Mouse (Mus musculus) kidney, adult 10 weeks (tissue): ENCODE measurements around the gene Etfbkmt. TPM values are rescaled to one million over a fixed set of nuclear protein-coding genes. Genes with fewer than 3 reads are reported as not detected.

Experiments
- polyA plus RNA-seq: library from polyadenylated mRNA; stranded (reverse); fragments of 350-450 nt; fragmentation: Illumina TruSeq; extraction: RNeasy Lipid Tissue Mini Kit (QIAGEN cat#74804); gene quantifications from one replicate; pipeline ENCODE4 v1.2.3, GENCODE M21; 2014; ENCODE audit warnings: low read depth, low replicate concordance

Etfbkmt gene
- polyA plus RNA-seq, result 38.7 TPM

DNA sequence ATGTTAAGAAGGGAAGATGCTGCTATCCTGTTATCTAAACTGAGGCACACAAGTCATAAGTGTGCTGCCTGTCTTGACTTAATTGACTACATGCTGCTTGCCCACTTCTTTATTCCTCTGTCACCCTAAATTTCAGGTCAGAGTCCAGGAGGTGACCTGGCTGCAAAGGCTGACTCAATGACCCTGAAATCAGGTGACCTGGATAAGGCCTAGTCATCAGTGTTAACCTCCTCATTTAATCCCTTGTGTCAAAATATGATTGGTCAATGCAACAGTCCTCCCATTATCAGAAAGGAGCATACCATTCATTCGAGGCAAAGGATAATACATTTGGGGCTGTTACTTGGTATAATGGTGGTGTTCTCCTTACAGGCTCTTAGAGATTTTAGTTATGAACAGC, at the start of gene Etfbkmt:
TSS of gene Etfbkmt (plus strand) at position 379 of the 400 bp plus-strand sequence.

DNA sequence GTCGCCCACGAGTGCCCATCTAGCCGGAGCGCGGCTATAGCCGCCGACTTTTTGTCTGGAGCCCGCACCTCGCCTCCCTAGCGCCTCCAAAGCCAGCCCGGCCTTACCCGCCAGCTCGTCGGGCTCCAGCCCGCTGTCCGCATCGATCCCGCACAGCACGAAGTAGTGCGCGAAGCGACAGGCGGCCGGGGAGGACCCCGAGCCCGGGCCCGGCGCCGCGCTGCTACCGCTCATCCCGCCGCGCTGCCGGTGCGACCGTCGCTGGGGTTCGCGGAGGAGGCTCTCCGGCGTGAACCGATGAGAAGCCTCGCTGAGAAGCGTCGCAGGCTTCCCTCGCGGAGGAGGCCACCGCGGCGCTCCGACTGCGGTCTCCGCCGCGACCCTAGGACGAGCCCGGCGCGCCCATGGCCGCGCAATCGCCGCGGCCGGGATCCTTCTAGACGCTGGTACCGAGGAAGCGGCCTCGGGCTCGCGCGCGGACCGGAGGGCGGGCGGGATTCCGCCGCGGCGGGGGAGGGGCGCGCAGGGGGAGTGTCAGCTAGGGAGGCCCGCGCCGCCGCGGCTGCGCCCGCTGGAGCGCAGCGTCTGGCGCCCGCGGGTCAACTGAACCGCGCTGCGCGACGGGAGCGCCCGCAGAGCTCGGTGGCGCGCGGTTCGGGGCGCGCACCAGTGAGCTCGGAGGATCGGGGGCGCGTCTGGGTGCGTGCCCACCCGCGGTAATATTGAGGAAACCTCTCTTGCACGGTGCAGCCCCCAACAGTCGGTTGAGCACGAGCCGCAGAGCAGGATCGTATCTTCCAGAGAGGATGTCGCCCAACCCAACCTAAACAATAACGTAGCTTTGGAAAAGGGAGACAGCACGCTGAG, 38.3 kb upstream of the Etfbkmt start, which contains the start of gene Dennd5b:
TSS of gene Dennd5b (minus strand) at position 605 of the 867 bp plus-strand sequence.

GRCm38 (mm10) chr6:149129870-149130269, 9.8 kb upstream of the Etfbkmt start, which contains the start of gene Gm10203:
TSS of gene Gm10203 (plus strand) at chr6:149130170.

DNA sequence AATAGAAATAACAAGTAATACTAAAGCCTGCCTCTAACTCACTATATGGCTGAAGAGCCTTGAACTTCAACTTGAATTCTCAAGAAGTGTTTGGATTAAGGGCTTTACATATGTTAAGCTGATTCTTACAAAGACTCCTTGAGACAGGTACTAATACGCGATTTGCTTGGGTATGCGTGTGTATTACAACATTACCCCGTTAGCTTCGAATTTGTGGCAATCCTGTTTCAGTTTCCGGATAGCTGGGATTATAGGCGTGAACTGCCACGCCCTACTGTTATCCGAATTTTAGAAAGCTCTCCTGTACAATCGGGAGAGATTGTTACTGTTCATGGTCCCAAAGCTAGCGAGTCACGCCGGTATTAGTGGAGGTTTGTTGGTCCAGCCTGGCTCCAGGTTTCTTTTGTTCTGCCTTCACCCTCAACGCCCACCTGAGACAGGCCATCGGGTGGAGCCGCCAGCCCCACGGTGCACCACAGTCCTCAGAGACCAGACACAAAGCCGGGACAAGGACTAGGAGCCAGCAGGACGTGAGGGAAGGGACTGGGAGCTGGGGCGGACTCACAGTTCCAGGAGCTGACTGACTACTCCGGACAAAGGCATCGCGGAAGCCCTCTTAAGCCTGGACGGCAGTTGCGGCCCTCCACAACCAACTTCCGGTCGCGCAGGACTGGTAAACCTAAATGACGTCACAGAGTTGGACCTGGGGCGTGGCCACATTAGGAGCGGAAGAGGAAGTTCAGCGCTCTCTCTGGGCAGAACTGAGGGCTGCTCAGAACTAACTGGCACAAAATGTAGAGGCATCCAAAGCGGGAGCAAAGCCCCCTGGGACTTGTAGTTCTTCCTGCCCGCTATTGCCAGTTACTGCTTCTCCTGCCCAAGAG, 48.6 kb downstream of the Etfbkmt start, which contains the start of gene Amn1:
TSS of gene Amn1 (minus strand) at position 672 of the 884 bp plus-strand sequence.

Other genes starting within 250 kb of the Etfbkmt start
- gene Caprin2, start 243.6 kb upstream of the Etfbkmt start, polyA plus RNA-seq, result 14.9 TPM
- gene Sinhcaf, start 193.4 kb upstream of the Etfbkmt start, polyA plus RNA-seq, result 24.7 TPM
- gene Dennd5b, start 38.2 kb upstream of the Etfbkmt start, polyA plus RNA-seq, result 24.5 TPM
- gene Gm10203, start 9.7 kb upstream of the Etfbkmt start, polyA plus RNA-seq, result not detected
- 38.8 TPM for gene Amn1, start 48.9 kb downstream of the Etfbkmt start, polyA plus RNA-seq
- 61.8 TPM for gene Resf1, start 169.6 kb downstream of the Etfbkmt start, polyA plus RNA-seq